Mouse (Mus musculus): ENCODE data around the gene Gm3029. TPM values are rescaled to one million over a fixed set of nuclear protein-coding genes. Genes with fewer than 3 reads are reported as not detected.
"Not testable (repeated sequence)": the region's sequence is repeated elsewhere in the genome, so short reads cannot be mapped to it uniquely, and the experiment has no call there.

The Gm3029 gene
- polyA plus RNA-seq (2014; fragmentation: Nextera tagmentation; extraction: Ambion mirVana): not detected in 2 replicates

GRCm38 (mm10) chr14:3931456-3931855 is at the start of gene Gm3029:
Gm3029 (plus strand) TSS chr14:3931756.
- ATAC-seq (ENCODE audit: insufficient read depth, low FRiP score, low TSS enrichment); H3K36me3 ChIP-seq (ENCODE audit: control insufficient read depth, insufficient read depth, low read length); H3K4me3 ChIP-seq (ENCODE audit: low read depth, low read length); H3K9ac ChIP-seq (ENCODE audit: low read length); H3K4me1 ChIP-seq (ENCODE audit: control insufficient read depth, insufficient read depth, low read length); H3K4me2 ChIP-seq (ENCODE audit: low read depth); H3K9me3 ChIP-seq (ENCODE audit: control insufficient read depth, low read length); DNase-seq (ENCODE audit: low spot score); H3K27ac ChIP-seq (ENCODE audit: low read depth, low read length); H3K27me3 ChIP-seq (ENCODE audit: control insufficient read depth, insufficient read depth, low read length): not testable (repeated sequence)
- WGBS: no CpG with 5 or more reads among the region's 2 CpGs

GRCm38 (mm10) chr14:3883872-3884271 is 47.7 kb upstream of the Gm3029 start, which contains the start of gene Gm2916:
Gm2916 (plus strand) TSS chr14:3884172.
- not testable (repeated sequence) for H3K9ac ChIP-seq (ENCODE audit: low read length); ATAC-seq (ENCODE audit: insufficient read depth, low FRiP score, low TSS enrichment); H3K4me1 ChIP-seq (ENCODE audit: control insufficient read depth, insufficient read depth, low read length); H3K4me2 ChIP-seq (ENCODE audit: low read depth); DNase-seq (ENCODE audit: low spot score); H3K27me3 ChIP-seq (ENCODE audit: control insufficient read depth, insufficient read depth, low read length); H3K36me3 ChIP-seq (ENCODE audit: control insufficient read depth, insufficient read depth, low read length); H3K27ac ChIP-seq (ENCODE audit: low read depth, low read length); H3K4me3 ChIP-seq (ENCODE audit: low read depth, low read length); H3K9me3 ChIP-seq (ENCODE audit: control insufficient read depth, low read length)
- WGBS: no CpG with 5 or more reads among the region's 1 CpGs

GRCm38 (mm10) chr14:3963247-3963646 is 31.7 kb downstream of the Gm3029 start, which contains the start of gene Gm3095:
Gm3095 (plus strand) TSS chr14:3963547.
- WGBS: no CpG with 5 or more reads among the region's 2 CpGs
- ATAC-seq (ENCODE audit: insufficient read depth, low FRiP score, low TSS enrichment); H3K27me3 ChIP-seq (ENCODE audit: control insufficient read depth, insufficient read depth, low read length); H3K4me3 ChIP-seq (ENCODE audit: low read depth, low read length); DNase-seq (ENCODE audit: low spot score); H3K36me3 ChIP-seq (ENCODE audit: control insufficient read depth, insufficient read depth, low read length); H3K9me3 ChIP-seq (ENCODE audit: control insufficient read depth, low read length); H3K4me2 ChIP-seq (ENCODE audit: low read depth); H3K27ac ChIP-seq (ENCODE audit: low read depth, low read length); H3K9ac ChIP-seq (ENCODE audit: low read length); H3K4me1 ChIP-seq (ENCODE audit: control insufficient read depth, insufficient read depth, low read length): not testable (repeated sequence)

Other genes starting within 250 kb of the Gm3029 start
- not detected in 2 replicates for gene Gm3043, start 243.0 kb upstream of the Gm3029 start, polyA plus RNA-seq (2014; fragmentation: Nextera tagmentation; extraction: Ambion mirVana)
- gene Gm3002, start 121.7 kb upstream of the Gm3029 start, polyA plus RNA-seq (2014; fragmentation: Nextera tagmentation; extraction: Ambion mirVana): 0.64 and 1.1 TPM in 2 replicates
- gene Gm3033, start 85.5 kb upstream of the Gm3029 start, polyA plus RNA-seq (2014; fragmentation: Nextera tagmentation; extraction: Ambion mirVana): not detected in 2 replicates
- 0.13 and 0.15 TPM in 2 replicates for gene Gm2916, start 47.6 kb upstream of the Gm3029 start, polyA plus RNA-seq (2014; fragmentation: Nextera tagmentation; extraction: Ambion mirVana)
- gene Gm3095, start 31.8 kb downstream of the Gm3029 start, polyA plus RNA-seq (2014; fragmentation: Nextera tagmentation; extraction: Ambion mirVana): not detected in 2 replicates
- not detected in 2 replicates for gene Gm3099, start 66.6 kb downstream of the Gm3029 start, polyA plus RNA-seq (2014; fragmentation: Nextera tagmentation; extraction: Ambion mirVana)
- gene Gm5796, start 92.2 kb downstream of the Gm3029 start, polyA plus RNA-seq (2014; fragmentation: Nextera tagmentation; extraction: Ambion mirVana): 0.37 and 0.42 TPM in 2 replicates
- gene Gm3115, start 152.4 kb downstream of the Gm3029 start, polyA plus RNA-seq (2014; fragmentation: Nextera tagmentation; extraction: Ambion mirVana): not detected in 2 replicates
- gene Gm8108, start 178.8 kb downstream of the Gm3029 start, polyA plus RNA-seq (2014; fragmentation: Nextera tagmentation; extraction: Ambion mirVana): 0.98 and 2.4 TPM in 2 replicates
- not detected in 2 replicates for gene Gm3127, start 233.3 kb downstream of the Gm3029 start, polyA plus RNA-seq (2014; fragmentation: Nextera tagmentation; extraction: Ambion mirVana)